Mouse (Mus musculus) heart, postnatal 0 days (tissue): ENCODE measurements around the gene Pa2g4. TPM values are rescaled to one million over a fixed set of nuclear protein-coding genes. Genes with fewer than 3 reads are reported as not detected.
A peak's percentile ranks its signal among the peaks of the same experiment; 100 is the strongest.

ENCODE experiments used
- ATAC-seq: fragments of 200-750 bp; cut with Nextera tagmentation; 2 replicates; pipeline ENCODE4 v1.8.0; 2017; ENCODE audit warnings: low read depth, moderate number of reproducible peaks, moderate library complexity; ENCODE audit not compliant: insufficient read depth
- DNase-seq: peaks from one replicate; pipeline ENCODE4 v3.0.0-alpha.2; 2016; ENCODE audit warnings: low spot score
- H3K27ac ChIP-seq: fragments of 300-500 bp; sonication (generic); 2 replicates; pipeline ENCODE4 v1.5.1; 2014; ENCODE audit warnings: low read depth, mild to moderate bottlenecking
- H3K27me3 ChIP-seq: fragments of 300-500 bp; sonication (generic); 2 replicates; pipeline ENCODE4 v1.6.1; 2014; ENCODE audit warnings: low read length, mixed read lengths; ENCODE audit not compliant: control insufficient read depth, insufficient read depth
- H3K36me3 ChIP-seq: fragments of 300-500 bp; sonication (generic); replicated peaks from 2 replicates; pipeline ENCODE4 v1.6.1; 2014; ENCODE audit warnings: low read length, mixed read lengths; ENCODE audit not compliant: control insufficient read depth, insufficient read depth
- H3K4me1 ChIP-seq: fragments of 300-500 bp; sonication (generic); 2 replicates; pipeline ENCODE4 v1.6.1; 2014; ENCODE audit warnings: antibody characterized with exemption; ENCODE audit not compliant: control insufficient read depth, insufficient read depth
- H3K4me2 ChIP-seq: fragments of 300-500 bp; sonication (generic); 2 replicates; pipeline ENCODE4 v1.6.1; 2014; ENCODE audit warnings: low read depth, mild to moderate bottlenecking, low read length, moderate library complexity
- H3K4me3 ChIP-seq: fragments of 300-500 bp; sonication (generic); 2 replicates; pipeline ENCODE4 v1.5.1; 2014; ENCODE audit warnings: low read depth, low read length
- H3K9ac ChIP-seq: fragments of 300-500 bp; sonication (generic); replicated peaks from 2 replicates; pipeline ENCODE4 v1.6.1; 2014; ENCODE audit warnings: low read depth, low read length, mixed read lengths
- H3K9me3 ChIP-seq: fragments of 300-500 bp; sonication (generic); replicated peaks from 2 replicates; pipeline ENCODE4 v1.6.1; 2016; ENCODE audit warnings: low read length; ENCODE audit not compliant: control insufficient read depth
- CTCF ChIP-seq: IDR thresholded peaks from 2 replicates; pipeline ENCODE4 v1.5.1; 2016; ENCODE audit warnings: antibody characterized with exemption, control low read depth, low read depth
- EP300 ChIP-seq: IDR thresholded peaks from 2 replicates; pipeline ENCODE4 v1.6.1; 2016; ENCODE audit warnings: antibody characterized with exemption, low read depth
- WGBS: fragments of 180-500 bp; shearing (Covaris S2); extraction: QIAGEN DNeasy Blood & Tissue Kit; methylation state at CpG from one replicate; pipeline ENCODE4 v1.1.7; 2014; 5-methylcytosine and 5-hydroxymethylcytosine counted together
- polyA plus RNA-seq: library from polyadenylated mRNA; unstranded; fragments of >200 nt; fragmentation: Nextera tagmentation; extraction: Ambion mirVana; gene quantifications from 2 replicates; pipeline ENCODE4 v1.2.1, GENCODE M21; 2015
- total RNA-seq: library from RNA; depleted of rRNA; stranded (reverse); fragments of >200 nt; gene quantifications from 2 replicates; pipeline ENCODE4 v1.2.3, GENCODE M21; 2014; ENCODE audit warnings: low replicate concordance

Pa2g4 gene
- total and polyA plus RNA-seq, 2 experiments from 2014 or later: 50.2 to 74.3 TPM

DNA sequence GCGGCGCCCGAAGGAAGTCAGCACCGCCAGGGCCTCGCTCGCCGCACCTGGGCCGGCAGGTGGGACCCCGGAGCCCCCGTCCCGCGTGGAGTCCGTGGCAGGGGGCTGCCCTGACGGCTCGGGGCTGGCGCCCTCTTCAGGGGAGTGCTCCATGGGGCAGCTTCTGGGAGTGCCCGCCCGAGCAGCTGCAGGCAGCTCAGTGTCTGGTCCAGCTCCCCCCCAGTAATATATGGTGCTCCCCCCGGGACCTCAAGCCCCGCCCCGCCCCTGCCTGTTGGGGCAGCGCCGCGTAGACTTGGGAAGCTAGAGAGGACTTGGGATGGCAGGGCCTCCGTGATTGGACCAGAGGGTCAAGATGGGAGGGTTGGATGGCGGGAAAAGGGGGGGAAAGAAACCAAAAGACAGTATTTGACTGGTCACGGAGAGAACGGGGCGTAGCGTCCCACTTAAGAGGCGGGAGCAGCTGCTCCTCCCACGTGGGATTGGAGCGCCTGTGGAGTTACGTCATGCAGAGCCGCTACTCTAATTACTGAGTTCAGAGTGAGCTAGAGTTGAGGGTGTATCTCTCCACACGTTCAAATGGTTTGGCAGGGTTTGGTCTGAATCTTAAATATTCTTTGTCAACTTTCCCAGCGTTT is 40.0 kb downstream of the Pa2g4 start, which contains the start of gene Esyt1:
TSS of gene Esyt1 (minus strand) at position 201 of the 638 bp plus-strand sequence.
- Histone ChIP-seq H3K4me1 (no peaks in the 10 kb centered on the region), H3K9ac (peak within 1 kb of the TSS; percentile 77), H3K4me3 (peak within 1 kb of the TSS; percentile 93), H3K27ac (peak within 1 kb of the TSS; percentile 87), H3K36me3 (peaks cover 10% of the 10 kb centered on the region), H3K27me3 (no peaks in the 10 kb centered on the region), H3K9me3 (no peaks in the 10 kb centered on the region), H3K4me2 (peak within 1 kb of the TSS; percentile 98)
- peak; percentile 100 for DNase-seq
- under 1% methylated on average over 35 of the region's 37 CpGs for WGBS
- ATAC-seq: peak; percentile 97
- 0 out of 2 replicates have a peak, but pooled peaks have one; percentile 24 for TF ChIP-seq EP300
- TF ChIP-seq CTCF: peak; percentile 35; the same call in 1 of the 2 replicates

DNA sequence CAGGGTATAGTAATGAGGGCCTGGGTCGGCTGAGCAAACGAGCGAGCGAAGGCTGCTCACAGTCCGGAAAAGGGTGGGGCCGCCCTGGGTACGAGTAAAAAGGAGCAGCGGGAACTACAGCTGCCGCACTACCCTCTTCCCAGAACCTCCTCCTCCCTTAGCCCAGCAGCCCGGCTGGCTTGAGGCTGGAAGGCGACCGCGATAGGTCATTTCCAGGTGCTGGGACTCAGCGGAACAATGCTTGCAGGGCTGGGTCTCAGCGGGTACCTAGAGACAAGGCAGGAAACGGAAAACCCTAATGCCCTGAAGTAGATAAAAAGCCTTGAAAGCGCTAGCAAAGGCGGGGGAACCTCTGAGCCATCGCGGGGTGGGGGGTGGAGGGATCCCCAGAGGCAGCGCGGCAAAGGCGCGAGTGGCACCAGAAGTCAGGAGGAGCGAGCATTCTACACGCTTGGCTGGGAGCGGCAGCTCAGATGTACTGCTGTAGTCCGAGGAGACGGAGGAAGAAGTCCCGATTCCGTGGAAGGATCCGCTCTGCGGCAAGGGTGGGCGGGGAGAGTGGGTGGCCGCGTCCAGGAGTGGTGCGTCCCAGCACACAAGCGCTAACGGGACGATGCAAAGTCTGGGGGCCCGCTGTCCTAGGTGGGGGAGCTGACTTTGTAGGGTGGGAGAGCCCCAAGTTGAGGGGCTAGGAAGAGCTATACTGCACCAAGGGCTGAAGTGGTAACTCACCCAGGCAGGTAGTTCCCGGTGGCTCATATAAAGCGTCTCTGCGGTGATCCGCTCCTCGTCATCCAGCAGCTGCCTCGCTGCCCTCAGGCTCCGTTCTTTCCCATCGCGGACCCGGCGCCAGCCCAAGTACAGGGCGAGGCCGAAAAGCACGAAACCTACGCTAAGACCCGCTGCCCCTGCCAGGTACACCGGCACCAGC is 40.8 kb downstream of the Pa2g4 start:
- no peaks in the 10 kb centered on the region for H3K9me3 ChIP-seq
- H3K27ac ChIP-seq: peak overlapping the region; percentile 87
- no peaks in the 10 kb centered on the region for H3K4me1 ChIP-seq
- ATAC-seq: peak; percentile 30
- TF ChIP-seq EP300: no peak
- no peak for TF ChIP-seq CTCF
- H3K27me3 ChIP-seq: no peaks in the 10 kb centered on the region
- peak; percentile 43 for DNase-seq
- H3K4me2 ChIP-seq: peak overlapping the region; percentile 98
- WGBS: 1% methylated on average over 58 of the region's 58 CpGs
- peak overlapping the region; percentile 77 for H3K9ac ChIP-seq
- H3K4me3 ChIP-seq: peak overlapping the region; percentile 93
- peaks cover 18% of the 10 kb centered on the region for H3K36me3 ChIP-seq

DNA sequence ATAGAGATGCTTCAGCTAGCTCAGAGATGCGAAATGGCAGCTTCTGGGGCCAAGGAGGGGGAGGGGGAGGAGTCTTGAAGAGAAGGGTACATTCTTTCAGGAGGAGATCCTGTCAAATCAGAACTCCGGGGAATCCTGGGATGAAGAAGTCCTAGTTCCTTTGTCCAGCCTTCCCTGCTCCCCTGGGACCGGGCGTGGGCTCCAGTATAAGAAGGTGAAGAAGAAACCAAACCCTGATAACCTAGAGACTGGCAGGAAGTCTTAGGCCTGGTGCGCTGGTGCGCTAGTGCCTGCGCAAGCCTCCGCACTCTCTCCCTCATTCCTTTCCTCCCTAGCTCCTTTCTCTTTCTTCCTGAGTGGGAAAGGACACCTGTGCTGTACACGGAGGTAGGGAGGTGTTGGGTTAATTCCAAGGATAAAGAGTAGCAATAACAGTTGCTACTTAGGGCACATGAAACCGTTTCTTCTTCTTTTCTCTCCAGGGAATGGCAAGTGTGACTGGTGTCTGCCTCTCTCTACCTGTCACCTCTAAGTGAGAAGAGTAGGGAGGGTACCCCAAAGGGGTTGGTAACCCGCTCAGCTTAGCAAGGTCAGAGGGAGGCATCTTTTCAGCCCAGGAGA is 41.6 kb downstream of the Pa2g4 start:
- H3K9me3 ChIP-seq: no peaks in the 10 kb centered on the region
- ATAC-seq: no peak
- H3K4me2 ChIP-seq: peak overlapping the region; percentile 98
- 39% methylated on average over 11 of the region's 11 CpGs for WGBS
- TF ChIP-seq CTCF: no peak
- no peak for TF ChIP-seq EP300
- H3K4me3 ChIP-seq: peak overlapping the region; percentile 93
- no peaks in the 10 kb centered on the region for H3K4me1 ChIP-seq
- H3K36me3 ChIP-seq: peaks cover 26% of the 10 kb centered on the region
- H3K27me3 ChIP-seq: no peaks in the 10 kb centered on the region
- H3K27ac ChIP-seq: peak overlapping the region; percentile 87
- H3K9ac ChIP-seq: peak overlapping the region; percentile 77; the same call in 1 of the 2 replicates
- no peak for DNase-seq

DNA sequence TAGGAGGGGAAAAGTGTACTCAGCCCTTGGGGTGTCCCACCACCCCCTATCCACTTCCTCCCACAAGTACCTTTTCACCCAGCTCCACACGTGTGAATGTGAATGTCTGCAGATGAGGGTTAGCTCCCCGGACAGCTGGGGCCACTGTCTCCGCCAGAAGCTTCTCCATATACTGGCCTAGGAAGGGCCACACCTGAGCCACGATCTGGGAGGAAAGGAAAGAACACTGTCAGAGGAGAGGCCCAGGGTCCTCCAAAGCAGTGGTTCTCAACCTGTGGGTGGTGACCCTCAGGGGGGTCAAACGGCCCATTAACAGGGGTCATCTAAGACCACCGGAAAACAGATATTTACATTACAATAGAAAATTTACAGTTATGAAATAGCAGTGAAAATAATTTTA is 43.4 kb downstream of the Pa2g4 start:
- TF ChIP-seq CTCF: no peak
- no peak overlapping the region for H3K4me3 ChIP-seq
- no peak for DNase-seq
- no peaks in the 10 kb centered on the region for H3K4me1 ChIP-seq
- peaks cover 38% of the 10 kb centered on the region for H3K36me3 ChIP-seq
- H3K9ac ChIP-seq: no peak overlapping the region
- H3K27me3 ChIP-seq: no peaks in the 10 kb centered on the region
- H3K4me2 ChIP-seq: no peak overlapping the region
- no peak overlapping the region for H3K27ac ChIP-seq
- WGBS: 80% methylated on average over 6 of the region's 6 CpGs
- ATAC-seq: no peak
- H3K9me3 ChIP-seq: no peaks in the 10 kb centered on the region

DNA sequence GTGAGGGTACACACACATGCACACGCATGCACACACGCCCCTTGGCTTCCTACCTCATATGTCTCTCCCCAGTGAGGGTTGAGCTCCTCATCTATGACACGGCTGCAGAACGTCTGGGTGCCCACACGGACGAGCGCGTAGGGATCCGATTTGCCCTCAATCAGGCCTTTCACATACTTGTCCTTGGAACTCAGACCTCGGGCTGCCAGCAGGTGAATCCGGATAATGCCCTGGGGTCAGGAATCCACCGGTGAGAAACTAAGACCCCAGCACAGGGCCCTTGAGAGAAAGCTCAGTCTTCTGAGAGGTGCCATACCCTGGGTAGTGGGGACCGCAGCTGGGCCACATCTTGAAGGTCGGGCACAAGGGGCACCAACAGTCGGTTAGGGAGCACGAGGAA is 45.2 kb downstream of the Pa2g4 start:
- Histone ChIP-seq H3K27me3 (no peaks in the 10 kb centered on the region), H3K9me3 (no peaks in the 10 kb centered on the region), H3K27ac (no peak overlapping the region), H3K4me1 (no peaks in the 10 kb centered on the region), H3K9ac (no peak overlapping the region), H3K4me2 (no peak overlapping the region), H3K36me3 (peaks cover 54% of the 10 kb centered on the region), H3K4me3 (no peak overlapping the region)
- WGBS: 86% methylated on average over 16 of the region's 16 CpGs
- TF ChIP-seq EP300 (no peak), CTCF (no peak)
- ATAC-seq (no peak), DNase-seq (no peak)
